ENCODE assay signal across 8 mouse cellular contexts in the genomic region with DNA sequence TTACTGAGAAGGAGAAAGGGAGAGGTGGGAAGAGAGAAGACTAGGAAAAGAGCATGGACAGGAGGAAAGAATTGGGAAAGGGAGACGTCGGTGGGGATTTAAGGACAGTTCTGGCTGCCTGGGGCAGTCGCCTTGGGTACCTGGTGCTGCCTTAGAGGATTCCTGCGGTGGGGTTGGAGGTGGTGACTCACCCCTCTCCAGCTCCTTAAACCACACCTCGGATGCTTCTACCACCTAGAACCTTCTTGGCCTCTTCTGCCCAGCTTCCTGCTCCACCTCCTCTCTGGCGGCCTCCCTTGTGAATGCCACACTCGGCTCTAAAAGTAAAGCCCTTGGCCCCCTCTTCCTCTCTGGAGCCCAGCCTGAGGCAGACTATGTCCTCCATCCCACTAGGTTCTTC. TPM values are rescaled to one million over a fixed set of nuclear protein-coding genes. Genes with fewer than 3 reads are reported as not detected.
DNase-seq lines count a peak whose midpoint lies in the region; ATAC-seq and TF ChIP-seq lines count a peak whose summit lies in the region.

No protein-coding gene starts in this region.

- ATAC-seq in embryonic facial prominence, embryonic 11.5 days (replicated peaks; ENCODE audit: insufficient number of reproducible peaks, low FRiP score, low TSS enrichment, low read depth), result no peak
- no peak for ATAC-seq in hindbrain, embryonic 14.5 days (ENCODE audit: low FRiP score)
- ATAC-seq in lung, postnatal 0 days, result peak; percentile 85

- no peak overlapping the region for H3K27ac ChIP-seq in embryonic facial prominence, embryonic 11.5 days (replicated peaks; ENCODE audit: low read depth, low read length)
- H3K27ac ChIP-seq in hindbrain, embryonic 14.5 days, result no peak overlapping the region
- H3K27ac ChIP-seq in lung, postnatal 0 days (ENCODE audit: low read length), result peak overlapping the region; percentile 95

- no peak for TF ChIP-seq EP300 in lung, postnatal 0 days (IDR thresholded peaks at IDR 0.05)

- no peak for TF ChIP-seq CTCF in E14TG2a.4 (conservative IDR thresholded peaks at IDR 0.05; ENCODE audit: low read length)
- TF ChIP-seq CTCF in lung, postnatal 0 days (IDR thresholded peaks at IDR 0.05), result no peak

- H3K4me1 ChIP-seq in E14TG2a.4 (replicated peaks; ENCODE audit: low read depth, low read length), result peaks cover 54% of the 10 kb centered on the region
- H3K4me1 ChIP-seq in embryonic facial prominence, embryonic 11.5 days (ENCODE audit: control insufficient read depth, insufficient read depth, low read length), result no peaks in the 10 kb centered on the region
- no peaks in the 10 kb centered on the region for H3K4me1 ChIP-seq in hindbrain, embryonic 14.5 days (replicated peaks; ENCODE audit: control insufficient read depth, insufficient read depth, low read length)
- H3K4me1 ChIP-seq in lung, postnatal 0 days (ENCODE audit: insufficient read depth, low read depth, low read length), result peaks cover 16% of the 10 kb centered on the region

- no peaks in the 10 kb centered on the region for H3K36me3 ChIP-seq in E14TG2a.4 (ENCODE audit: insufficient read depth, low read length)
- no peaks in the 10 kb centered on the region for H3K36me3 ChIP-seq in embryonic facial prominence, embryonic 11.5 days (replicated peaks; ENCODE audit: control insufficient read depth, insufficient read depth, low read depth, low read length)
- H3K36me3 ChIP-seq in hindbrain, embryonic 14.5 days (replicated peaks; ENCODE audit: control insufficient read depth, insufficient read depth), result no peaks in the 10 kb centered on the region
- peaks cover 39% of the 10 kb centered on the region; the same call in 1 of the 2 replicates for H3K36me3 ChIP-seq in lung, postnatal 0 days (ENCODE audit: insufficient read depth, low read length)

- DNase-seq in embryonic facial prominence, embryonic 11.5 days (ENCODE audit: low spot score), result no peak
- DNase-seq in hindbrain, embryonic 14.5 days (ENCODE audit: low spot score), result no peak
- peak; percentile 91 for DNase-seq in lung, postnatal 0 days (ENCODE audit: low spot score)
- DNase-seq in right cerebral cortex, postnatal 4 days, result no peak
- DNase-seq in thymus, postnatal 14 days, result no peak
- DNase-seq in right cerebral cortex, postnatal 36 days (ENCODE audit: low spot score in 2 of 2), result no peak
- no peak for DNase-seq in layer of hippocampus, adult 9-10 months (ENCODE audit: low spot score)

- H3K27me3 ChIP-seq in E14TG2a.4 (ENCODE audit: insufficient read depth, low read length), result peaks cover 78% of the 10 kb centered on the region
- no peaks in the 10 kb centered on the region for H3K27me3 ChIP-seq in embryonic facial prominence, embryonic 11.5 days (ENCODE audit: control insufficient read depth, insufficient read depth, low read length)
- H3K27me3 ChIP-seq in hindbrain, embryonic 14.5 days (ENCODE audit: control insufficient read depth, insufficient read depth, low read length), result no peaks in the 10 kb centered on the region
- no peaks in the 10 kb centered on the region for H3K27me3 ChIP-seq in lung, postnatal 0 days (replicated peaks; ENCODE audit: insufficient read depth, low read length)

- peaks cover 15% of the 10 kb centered on the region for H3K9me3 ChIP-seq in E14TG2a.4 (ENCODE audit: low read length)
- H3K9me3 ChIP-seq in embryonic facial prominence, embryonic 11.5 days (replicated peaks; ENCODE audit: control insufficient read depth, low read length), result no peaks in the 10 kb centered on the region
- H3K9me3 ChIP-seq in hindbrain, embryonic 14.5 days (ENCODE audit: control insufficient read depth, low read length), result no peaks in the 10 kb centered on the region
- no peaks in the 10 kb centered on the region for H3K9me3 ChIP-seq in lung, postnatal 0 days (ENCODE audit: low read length)

- no peak overlapping the region for H3K9ac ChIP-seq in embryonic facial prominence, embryonic 11.5 days (replicated peaks; ENCODE audit: low read length)
- 0 out of 2 replicates have a peak overlapping the region, but pooled peaks have one; percentile 40 for H3K9ac ChIP-seq in hindbrain, embryonic 14.5 days
- peak overlapping the region; percentile 34; the same call in 1 of the 2 replicates for H3K9ac ChIP-seq in lung, postnatal 0 days (replicated peaks; ENCODE audit: low read depth)

- H3K4me2 ChIP-seq in embryonic facial prominence, embryonic 11.5 days (ENCODE audit: low read depth, low read length), result peak overlapping the region; percentile 38
- H3K4me2 ChIP-seq in hindbrain, embryonic 14.5 days (replicated peaks), result peak overlapping the region; percentile 40
- peak overlapping the region; percentile 50 for H3K4me2 ChIP-seq in lung, postnatal 0 days (replicated peaks; ENCODE audit: low read depth, low read length)

- peak overlapping the region; percentile 78 for H3K4me3 ChIP-seq in E14TG2a.4 (replicated peaks; ENCODE audit: low read length)
- peak overlapping the region; percentile 8; the same call in 1 of the 2 replicates for H3K4me3 ChIP-seq in embryonic facial prominence, embryonic 11.5 days (ENCODE audit: low read depth, low read length)
- peak overlapping the region; percentile 14; the same call in 1 of the 2 replicates for H3K4me3 ChIP-seq in hindbrain, embryonic 14.5 days (replicated peaks; ENCODE audit: low read length)
- H3K4me3 ChIP-seq in lung, postnatal 0 days (ENCODE audit: low read depth, low read length), result peak overlapping the region; percentile 20; the same call in 1 of the 2 replicates

- WGBS in embryonic facial prominence, embryonic 11.5 days, result 16% methylated on average over 7 of the region's 7 CpGs
- WGBS in hindbrain, embryonic 14.5 days, result 29% methylated on average over 7 of the region's 7 CpGs
- 13% methylated on average over 7 of the region's 7 CpGs for WGBS in lung, postnatal 0 days

RNA-seq across cellular contexts. Expression of a gene that starts 9.6 kb away (rescaled TPM):
- polyA plus RNA-seq in embryonic facial prominence, embryonic 11.5 days (2014; fragmentation: Nextera tagmentation; extraction: Ambion mirVana), result 190 and 194 TPM in 2 replicates
- polyA plus RNA-seq in hindbrain, embryonic 14.5 days (2014; fragmentation: Nextera tagmentation; extraction: Ambion mirVana), result 113 and 114 TPM in 2 replicates
- polyA plus RNA-seq in lung, postnatal 0 days (2015; fragmentation: Nextera tagmentation; extraction: Ambion mirVana), result 196 and 204 TPM in 2 replicates

RNA-seq across cellular contexts. Expression of a gene that starts 11.9 kb away (rescaled TPM):
- polyA plus RNA-seq in embryonic facial prominence, embryonic 11.5 days (2014; fragmentation: Nextera tagmentation; extraction: Ambion mirVana), result 10.2 and 10.6 TPM in 2 replicates
- 5.6 and 6.6 TPM in 2 replicates for polyA plus RNA-seq in hindbrain, embryonic 14.5 days (2014; fragmentation: Nextera tagmentation; extraction: Ambion mirVana)
- 92.2 and 113 TPM in 2 replicates for polyA plus RNA-seq in lung, postnatal 0 days (2015; fragmentation: Nextera tagmentation; extraction: Ambion mirVana)

RNA-seq across cellular contexts. Expression of a gene that starts 33.3 kb away (rescaled TPM):
- 981 and 984 TPM in 2 replicates for polyA plus RNA-seq in embryonic facial prominence, embryonic 11.5 days (2014; fragmentation: Nextera tagmentation; extraction: Ambion mirVana)
- polyA plus RNA-seq in hindbrain, embryonic 14.5 days (2014; fragmentation: Nextera tagmentation; extraction: Ambion mirVana), result 1,554 and 1,615 TPM in 2 replicates
- polyA plus RNA-seq in lung, postnatal 0 days (2015; fragmentation: Nextera tagmentation; extraction: Ambion mirVana), result 552 and 558 TPM in 2 replicates

Comparison
In these comparisons a context has a peak if more than half of its experiments do, and no peak if none do; other contexts are left out.
1. H3K4me3 ChIP-seq: peak in every context shown above with its lines; median percentile 78 in E14TG2a.4; 20 in lung, postnatal 0 days; 14 in hindbrain, embryonic 14.5 days; 8 in embryonic facial prominence, embryonic 11.5 days.